Mouse (Mus musculus) thymus, postnatal 36 days (tissue): ENCODE data around the gene Cyp2d10.
"Not testable (repeated sequence)": the region's sequence is repeated elsewhere in the genome, so short reads cannot be mapped to it uniquely, and the experiment has no call there.

Experiments
- DNase-seq, 2 experiments: peaks; one replicate each; pipeline ENCODE4 v3.0.0; 2022; ENCODE audit warnings: mixed read lengths in 2 of 2

The Cyp2d10 gene

GRCm38 (mm10) chr15:82406981-82407380 is at the start of gene Cyp2d10:
Gene Cyp2d10 (minus strand): TSS chr15:82407195.
- DNase-seq = no peak

GRCm38 (mm10) chr15:82456086-82456790 is 49.2 kb upstream of the Cyp2d10 start:
- not testable (repeated sequence) for DNase-seq

- DNase-seq = not testable (repeated sequence)
Measured at GRCm38 (mm10) chr15:82453501-82453900, 46.5 kb upstream of the Cyp2d10 start.

GRCm38 (mm10) chr15:82452133-82452532 is 45.1 kb upstream of the Cyp2d10 start:
- not testable (repeated sequence) for DNase-seq

GRCm38 (mm10) chr15:82450045-82450444 is 43.0 kb upstream of the Cyp2d10 start:
- DNase-seq = not testable (repeated sequence)

- no peak for DNase-seq
Measured at GRCm38 (mm10) chr15:82445196-82445595, 38.2 kb upstream of the Cyp2d10 start.

GRCm38 (mm10) chr15:82443658-82444057 is 36.7 kb upstream of the Cyp2d10 start:
- DNase-seq = no peak

GRCm38 (mm10) chr15:82437975-82438617 is 31.1 kb upstream of the Cyp2d10 start:
- DNase-seq = no peak

- no peak for DNase-seq
Measured at GRCm38 (mm10) chr15:82435606-82436005, 28.6 kb upstream of the Cyp2d10 start.

- DNase-seq = no peak
Measured at GRCm38 (mm10) chr15:82435011-82435410, 28.0 kb upstream of the Cyp2d10 start.

- DNase-seq = no peak
Measured at GRCm38 (mm10) chr15:82434541-82434940, 27.5 kb upstream of the Cyp2d10 start.

- no peak for DNase-seq
Measured at GRCm38 (mm10) chr15:82433621-82434020, 26.6 kb upstream of the Cyp2d10 start.

- DNase-seq = no peak
Measured at GRCm38 (mm10) chr15:82433137-82433536, 26.1 kb upstream of the Cyp2d10 start, which contains the start of gene Cyp2d9. Gene Cyp2d9 (plus strand): TSS chr15:82433437.

GRCm38 (mm10) chr15:82423471-82423870 is 16.5 kb upstream of the Cyp2d10 start:
- DNase-seq = no peak

GRCm38 (mm10) chr15:82422935-82423334 is 15.9 kb upstream of the Cyp2d10 start:
- DNase-seq = no peak

- no peak for DNase-seq
Measured at GRCm38 (mm10) chr15:82418616-82419015, 11.6 kb upstream of the Cyp2d10 start.

GRCm38 (mm10) chr15:82416797-82417789 is 10.1 kb upstream of the Cyp2d10 start:
- DNase-seq = peak; percentile 75 to 77

- DNase-seq = no peak
Measured at GRCm38 (mm10) chr15:82407536-82407935, 541 bp upstream of the Cyp2d10 start.

- DNase-seq = no peak
Measured at GRCm38 (mm10) chr15:82404163-82404562, 2.8 kb downstream of the Cyp2d10 start.

- no peak for DNase-seq
Measured at GRCm38 (mm10) chr15:82403606-82404005, 3.4 kb downstream of the Cyp2d10 start.

- no peak for DNase-seq
Measured at GRCm38 (mm10) chr15:82402741-82403140, 4.3 kb downstream of the Cyp2d10 start.

- no peak for DNase-seq
Measured at GRCm38 (mm10) chr15:82402106-82402505, 4.9 kb downstream of the Cyp2d10 start.

GRCm38 (mm10) chr15:82401516-82401915 is 5.5 kb downstream of the Cyp2d10 start:
- DNase-seq = no peak
